ENCODE assay signal across 8 mouse cellular contexts in genomic region chr9:108692226-108693041, GRCm38 (mm10). TPM values are rescaled to one million over a fixed set of nuclear protein-coding genes. Genes with fewer than 3 reads are reported as not detected.
DNase-seq lines count a peak whose midpoint lies in the region; ATAC-seq and TF ChIP-seq lines count a peak whose summit lies in the region.

No protein-coding gene starts in this region.

- H3K9me3 ChIP-seq in forebrain, embryonic 15.5 days = no peaks in the 10 kb centered on the region
- no peaks in the 10 kb centered on the region for H3K9me3 ChIP-seq in lung, embryonic 14.5 days (ENCODE audit: low read depth, low read length)

- peak; percentile 54 for TF ChIP-seq CTCF in layer of hippocampus, adult 2 months (conservative IDR thresholded peaks at IDR 0.05)
- peak; percentile 27; the same call in 1 of the 2 replicates for TF ChIP-seq CTCF in lung, embryonic 14.5 days (IDR thresholded peaks at IDR 0.05; ENCODE audit: low read depth)

- H3K4me2 ChIP-seq in forebrain, embryonic 15.5 days (replicated peaks) = peak overlapping the region; percentile 60
- H3K4me2 ChIP-seq in lung, embryonic 14.5 days = peak overlapping the region; percentile 92

- no peaks in the 10 kb centered on the region for H3K27me3 ChIP-seq in forebrain, embryonic 15.5 days
- no peaks in the 10 kb centered on the region for H3K27me3 ChIP-seq in lung, embryonic 14.5 days (ENCODE audit: insufficient read depth, low read length)

- DNase-seq in ES-CJ7 (ENCODE audit: low read depth, low spot score) = peak; percentile 69
- DNase-seq in cerebellum, adult 11-12 months = peak; percentile 64
- DNase-seq in heart, postnatal 14 days = peak; percentile 61
- peak; percentile 56 to 65 for DNase-seq in layer of hippocampus, adult 2 months (ENCODE audit: low spot score in 2 of 2)
- DNase-seq in lung, embryonic 14.5 days = peak; percentile 86
- DNase-seq in testis, postnatal 14 days (ENCODE audit: low spot score) = peak; percentile 60

- ATAC-seq in forebrain, embryonic 15.5 days (replicated peaks) = peak; percentile 81
- peak; percentile 67 for ATAC-seq in lung, embryonic 14.5 days (ENCODE audit: insufficient read depth)
- peak; percentile 30; the same call in 1 of the 2 replicates for ATAC-seq in neutrophil, adult 5-6 weeks (ENCODE audit: extremely low read depth, insufficient number of reproducible peaks, low FRiP score, poor library complexity, severe bottlenecking)

- intact Hi-C loops in heart, postnatal 14 days (cut with DNase I) = no loop called here

- under 1% methylated on average over 86 of the region's 92 CpGs for WGBS in forebrain, embryonic 15.5 days
- WGBS in lung, embryonic 14.5 days = under 1% methylated on average over 92 of the region's 92 CpGs

- no peaks in the 10 kb centered on the region for H3K36me3 ChIP-seq in forebrain, embryonic 15.5 days
- no peaks in the 10 kb centered on the region for H3K36me3 ChIP-seq in lung, embryonic 14.5 days (ENCODE audit: insufficient read depth)

- peak overlapping the region; percentile 70 for H3K9ac ChIP-seq in forebrain, embryonic 15.5 days (replicated peaks)
- peak overlapping the region; percentile 74 for H3K9ac ChIP-seq in lung, embryonic 14.5 days

- peak overlapping the region; percentile 72 for H3K4me3 ChIP-seq in forebrain, embryonic 15.5 days
- H3K4me3 ChIP-seq in layer of hippocampus, adult 2 months = peak overlapping the region; percentile 68
- peak overlapping the region; percentile 73 for H3K4me3 ChIP-seq in lung, embryonic 14.5 days (ENCODE audit: low read depth, low read length)

- H3K4me1 ChIP-seq in forebrain, embryonic 15.5 days = peaks cover 33% of the 10 kb centered on the region
- no peaks in the 10 kb centered on the region; the same call in 1 of the 2 replicates for H3K4me1 ChIP-seq in lung, embryonic 14.5 days (ENCODE audit: insufficient read depth)

- H3K27ac ChIP-seq in forebrain, embryonic 15.5 days (replicated peaks) = peak overlapping the region; percentile 69
- H3K27ac ChIP-seq in layer of hippocampus, adult 2 months = peak overlapping the region; percentile 92
- peak overlapping the region; percentile 70 for H3K27ac ChIP-seq in lung, embryonic 14.5 days (ENCODE audit: low read depth)

RNA-seq across cellular contexts. Expression of gene Prkar2a, which starts 3.3 kb away (rescaled TPM):
- polyA plus RNA-seq in forebrain, embryonic 15.5 days (2015; fragmentation: Nextera tagmentation; extraction: Ambion mirVana) = 40.6 and 42.1 TPM in 2 replicates
- total RNA-seq in heart, postnatal 14 days (2021) = 10 to 100 TPM; 74.3 to 75.9 TPM
- total RNA-seq in layer of hippocampus, adult 2 months (2021) = 10 to 100 TPM; 43.4 to 45.5 TPM
- polyA plus RNA-seq in lung, embryonic 14.5 days (2014; fragmentation: Nextera tagmentation; extraction: Ambion mirVana) = 35.0 and 38.1 TPM in 2 replicates
- 5.0 and 8.2 TPM in 2 replicates for total RNA-seq in neutrophil, adult 5-6 weeks (2017)

RNA-seq across cellular contexts. Expression of gene Slc25a20, which starts 30.5 kb away (rescaled TPM):
- polyA plus RNA-seq in forebrain, embryonic 15.5 days (2015; fragmentation: Nextera tagmentation; extraction: Ambion mirVana) = 44.2 and 44.7 TPM in 2 replicates
- total RNA-seq in heart, postnatal 14 days (2021) = 100 to 1,000 TPM; 222 to 228 TPM
- total RNA-seq in layer of hippocampus, adult 2 months (2021) = 10 to 100 TPM; 14.4 to 14.8 TPM
- polyA plus RNA-seq in lung, embryonic 14.5 days (2014; fragmentation: Nextera tagmentation; extraction: Ambion mirVana) = 27.6 and 29.6 TPM in 2 replicates
- 39.0 and 43.9 TPM in 2 replicates for total RNA-seq in neutrophil, adult 5-6 weeks (2017)

RNA-seq across cellular contexts. Expression of gene Arih2, which starts 43.2 kb away (rescaled TPM):
- polyA plus RNA-seq in forebrain, embryonic 15.5 days (2015; fragmentation: Nextera tagmentation; extraction: Ambion mirVana) = 54.3 and 60.8 TPM in 2 replicates
- total RNA-seq in heart, postnatal 14 days (2021) = 10 to 100 TPM; 47.7 to 48.0 TPM
- total RNA-seq in layer of hippocampus, adult 2 months (2021) = 10 to 100 TPM; 50.2 to 57.3 TPM
- 41.6 and 44.9 TPM in 2 replicates for polyA plus RNA-seq in lung, embryonic 14.5 days (2014; fragmentation: Nextera tagmentation; extraction: Ambion mirVana)
- total RNA-seq in neutrophil, adult 5-6 weeks (2017) = 135 and 143 TPM in 2 replicates

Comparison
In these comparisons a context has a peak if more than half of its experiments do, and no peak if none do; other contexts are left out.
1. Peak in every context shown above with its lines: DNase-seq, ATAC-seq, H3K4me3 ChIP-seq and H3K27ac ChIP-seq.
2. ATAC-seq: peak in every context shown above with its lines; median percentile 81 in forebrain, embryonic 15.5 days; 67 in lung, embryonic 14.5 days; 30 in neutrophil, adult 5-6 weeks.